Mouse (Mus musculus): ENCODE data around the gene Spon1. TPM values are rescaled to one million over a fixed set of nuclear protein-coding genes. Genes with fewer than 3 reads are reported as not detected.
A peak's percentile ranks its signal among the peaks of the same experiment; 100 is the strongest.

Spon1 gene
- total and polyA plus RNA-seq, 2 experiments from 2014 or later = 25.8 to 26.4 TPM

DNA sequence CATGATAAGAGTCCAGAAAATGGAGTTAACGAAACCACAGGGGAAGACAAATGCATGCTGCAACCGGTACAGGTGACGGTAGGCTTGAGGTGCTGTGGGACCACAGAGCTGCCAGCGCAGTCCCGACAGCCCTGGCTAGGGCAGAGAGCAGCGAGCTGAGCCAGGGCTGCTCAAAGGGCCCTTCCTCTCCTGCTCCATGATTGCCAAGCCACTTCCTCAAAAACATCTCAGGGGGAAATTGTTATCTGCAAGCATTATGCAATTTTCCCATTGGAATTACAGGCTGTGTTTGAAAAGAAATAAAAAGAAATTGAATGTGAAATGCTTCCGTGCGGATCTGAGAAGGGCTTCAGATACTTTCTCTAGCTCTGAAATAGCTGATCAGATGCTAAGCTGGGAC is 240.7 kb downstream of the Spon1 start:
- Histone ChIP-seq H3K27me3 (ENCODE audit: insufficient read depth, low read length) (no peaks in the 10 kb centered on the region), H3K4me2 (ENCODE audit: low read depth) (no peak overlapping the region), H3K9ac (no peak overlapping the region), H3K36me3 (ENCODE audit: insufficient read depth) (no peaks in the 10 kb centered on the region), H3K4me3 (ENCODE audit: low read depth, low read length) (no peak overlapping the region), H3K27ac (ENCODE audit: low read depth, low read length) (no peak overlapping the region), H3K9me3 (ENCODE audit: low read length) (no peaks in the 10 kb centered on the region), H3K4me1 (ENCODE audit: insufficient read depth) (0 out of 2 replicates have a peak, but pooled peaks cover 3% of the 10 kb centered on the region)
- ATAC-seq = no peak
- no peak for DNase-seq
- TF ChIP-seq CTCF (IDR thresholded peaks at IDR 0.05; ENCODE audit: low read depth) = no peak
- WGBS = 81% methylated on average over 8 of the region's 8 CpGs

DNA sequence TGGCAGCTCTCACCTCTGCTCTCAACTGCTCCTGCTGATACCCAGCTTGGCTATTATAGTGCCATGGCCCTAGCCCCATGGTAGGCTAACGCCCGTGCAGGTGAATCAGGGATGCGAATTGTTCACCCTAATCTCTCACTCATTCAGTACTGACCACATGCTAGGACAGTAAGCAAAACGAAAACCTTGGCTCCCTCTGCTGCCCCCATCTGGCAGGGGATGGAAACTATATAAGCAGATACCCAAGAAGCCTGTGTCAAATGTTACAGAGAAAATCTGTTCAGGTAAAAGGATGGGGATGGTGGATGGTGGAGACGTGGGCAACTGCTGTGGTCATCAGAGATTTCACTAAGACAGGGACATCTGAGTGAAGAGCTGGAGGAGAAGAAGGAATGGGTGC is 241.8 kb downstream of the Spon1 start:
- H3K4me3 ChIP-seq (ENCODE audit: low read depth, low read length) = no peak overlapping the region
- DNase-seq (no peak), ATAC-seq (no peak)
- no peak overlapping the region for H3K27ac ChIP-seq (ENCODE audit: low read depth, low read length)
- H3K9ac ChIP-seq = no peak overlapping the region
- no peaks in the 10 kb centered on the region for H3K9me3 ChIP-seq (ENCODE audit: low read length)
- no peaks in the 10 kb centered on the region for H3K36me3 ChIP-seq (ENCODE audit: insufficient read depth)
- H3K4me2 ChIP-seq (ENCODE audit: low read depth) = no peak overlapping the region
- 0 out of 2 replicates have a peak, but pooled peaks cover 3% of the 10 kb centered on the region for H3K4me1 ChIP-seq (ENCODE audit: insufficient read depth)
- TF ChIP-seq CTCF (IDR thresholded peaks at IDR 0.05; ENCODE audit: low read depth) = peak; percentile 51
- 63% methylated on average over 5 of the region's 5 CpGs for WGBS
- no peaks in the 10 kb centered on the region for H3K27me3 ChIP-seq (ENCODE audit: insufficient read depth, low read length)

DNA sequence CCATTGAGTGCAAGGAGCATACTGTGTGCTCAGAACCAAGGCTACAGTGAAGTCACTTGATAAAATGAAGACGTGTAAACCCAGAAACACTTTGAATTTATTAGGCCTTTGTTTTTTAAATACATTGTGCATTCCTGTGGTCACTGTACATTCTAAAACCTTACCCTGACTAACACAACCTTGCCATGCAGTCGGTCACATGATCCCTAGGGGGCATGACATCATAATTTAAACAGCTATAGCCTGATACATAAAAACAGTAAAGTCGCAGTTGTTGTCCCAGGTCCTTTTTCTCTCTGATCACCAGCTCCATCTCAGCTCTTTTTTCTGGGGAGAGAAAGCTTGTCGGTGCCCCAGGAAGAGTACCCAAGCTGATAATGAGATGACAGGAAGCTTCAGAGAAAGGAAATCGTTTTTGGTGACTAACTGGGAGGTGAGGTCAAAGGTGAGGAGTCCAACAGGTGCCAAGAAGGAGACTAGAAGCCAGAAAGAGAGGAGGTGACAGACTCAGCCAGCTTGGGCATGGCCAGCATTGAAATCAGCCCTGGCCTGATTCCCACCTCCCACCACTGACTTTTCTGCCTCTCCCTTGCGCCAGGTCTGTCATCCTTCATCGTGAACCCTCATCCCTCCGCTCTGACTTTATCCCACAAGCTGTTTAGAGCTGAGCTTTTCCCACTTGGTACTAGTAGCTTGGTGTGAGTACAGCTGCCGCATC is 246.1 kb downstream of the Spon1 start:
- WGBS = 65% methylated on average over 9 of the region's 9 CpGs
- H3K9ac ChIP-seq = no peak overlapping the region
- DNase-seq (no peak), ATAC-seq (no peak)
- H3K4me3 ChIP-seq (ENCODE audit: low read depth, low read length) = no peak overlapping the region
- no peak overlapping the region for H3K27ac ChIP-seq (ENCODE audit: low read depth, low read length)
- TF ChIP-seq CTCF (IDR thresholded peaks at IDR 0.05; ENCODE audit: low read depth) = no peak
- no peak overlapping the region for H3K4me2 ChIP-seq (ENCODE audit: low read depth)
- no peaks in the 10 kb centered on the region for H3K4me1 ChIP-seq (ENCODE audit: insufficient read depth)
- no peaks in the 10 kb centered on the region for H3K36me3 ChIP-seq (ENCODE audit: insufficient read depth)
- H3K9me3 ChIP-seq (ENCODE audit: low read length) = no peaks in the 10 kb centered on the region
- H3K27me3 ChIP-seq (ENCODE audit: insufficient read depth, low read length) = no peaks in the 10 kb centered on the region

- no peaks in the 10 kb centered on the region for H3K27me3 ChIP-seq (ENCODE audit: insufficient read depth, low read length)
- H3K9me3 ChIP-seq (ENCODE audit: low read length) = no peaks in the 10 kb centered on the region
- WGBS = 78% methylated on average over 8 of the region's 8 CpGs
- TF ChIP-seq CTCF (IDR thresholded peaks at IDR 0.05; ENCODE audit: low read depth) = no peak
- H3K36me3 ChIP-seq (ENCODE audit: insufficient read depth) = no peaks in the 10 kb centered on the region
- no peaks in the 10 kb centered on the region for H3K4me1 ChIP-seq (ENCODE audit: insufficient read depth)
- no peak overlapping the region for H3K9ac ChIP-seq
- no peak overlapping the region for H3K4me3 ChIP-seq (ENCODE audit: low read depth, low read length)
- ATAC-seq = no peak
- no peak overlapping the region for H3K4me2 ChIP-seq (ENCODE audit: low read depth)
- DNase-seq = no peak
- no peak overlapping the region for H3K27ac ChIP-seq (ENCODE audit: low read depth, low read length)
Measured at GRCm38 (mm10) chr7:114016001-114016949, 250.5 kb downstream of the Spon1 start.

DNA sequence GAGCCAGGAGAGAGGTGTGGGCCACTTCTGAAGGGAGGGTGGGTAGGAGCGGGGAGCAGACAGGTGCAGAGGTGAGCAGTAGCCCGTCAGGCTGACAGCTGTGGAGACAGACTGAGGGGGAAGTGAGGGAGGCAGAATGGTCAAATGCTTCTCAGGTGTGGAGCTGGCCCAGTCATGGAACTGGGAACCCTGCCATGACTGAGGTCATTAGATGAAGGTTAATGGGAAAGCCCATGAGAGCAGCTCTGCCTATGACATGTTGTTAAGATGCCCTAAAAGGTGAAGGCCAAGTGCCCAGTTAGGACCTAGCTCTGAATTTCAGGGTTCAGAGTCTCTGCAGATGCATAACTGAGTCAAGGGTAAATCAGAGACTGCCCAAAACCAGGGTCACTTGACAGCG is 253.1 kb downstream of the Spon1 start:
- H3K4me1 ChIP-seq (ENCODE audit: insufficient read depth) = no peaks in the 10 kb centered on the region
- no peak overlapping the region for H3K9ac ChIP-seq
- no peaks in the 10 kb centered on the region for H3K27me3 ChIP-seq (ENCODE audit: insufficient read depth, low read length)
- H3K4me3 ChIP-seq (ENCODE audit: low read depth, low read length) = no peak overlapping the region
- no peak overlapping the region for H3K27ac ChIP-seq (ENCODE audit: low read depth, low read length)
- H3K9me3 ChIP-seq (ENCODE audit: low read length) = no peaks in the 10 kb centered on the region
- 80% methylated on average over 3 of the region's 3 CpGs for WGBS
- H3K4me2 ChIP-seq (ENCODE audit: low read depth) = no peak overlapping the region
- ATAC-seq = no peak
- DNase-seq = no peak
- H3K36me3 ChIP-seq (ENCODE audit: insufficient read depth) = no peaks in the 10 kb centered on the region
- TF ChIP-seq CTCF (IDR thresholded peaks at IDR 0.05; ENCODE audit: low read depth) = no peak

DNA sequence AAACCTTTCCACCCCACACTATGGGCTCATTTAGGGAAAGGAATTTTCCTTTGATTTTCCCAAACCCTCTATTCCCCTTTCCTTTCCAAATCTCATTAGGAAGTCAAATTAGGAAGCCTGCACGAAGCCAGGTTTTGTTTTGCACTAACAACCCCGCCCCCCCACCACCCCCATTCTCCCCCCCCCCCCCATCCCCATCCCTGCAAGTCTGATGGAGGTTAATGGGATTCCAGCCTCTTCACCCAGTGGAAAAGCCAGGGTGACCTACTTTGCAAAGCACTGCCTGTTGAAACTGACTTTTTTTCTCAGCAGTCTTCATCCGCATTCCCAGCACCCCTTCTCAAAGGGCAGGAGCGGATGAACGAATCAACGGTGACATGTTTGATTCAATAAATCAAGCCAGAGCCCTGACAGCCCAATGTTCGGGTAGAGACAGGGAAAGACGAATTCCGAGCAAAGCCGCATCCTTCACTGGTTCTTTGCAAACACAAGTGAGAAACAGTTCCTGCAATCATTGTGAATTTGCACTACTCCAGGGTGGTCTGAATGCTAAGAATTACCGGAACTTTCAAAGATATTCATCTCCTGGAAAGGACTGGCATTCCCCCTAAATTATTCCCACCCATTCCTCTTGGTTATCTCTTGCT is 254.4 kb downstream of the Spon1 start:
- Histone ChIP-seq H3K4me2 (ENCODE audit: low read depth) (peak overlapping the region; percentile 55), H3K27me3 (ENCODE audit: insufficient read depth, low read length) (no peaks in the 10 kb centered on the region), H3K9me3 (ENCODE audit: low read length) (no peaks in the 10 kb centered on the region), H3K27ac (ENCODE audit: low read depth, low read length) (0 out of 2 replicates have a peak overlapping the region, but pooled peaks have one; percentile 54), H3K4me1 (ENCODE audit: insufficient read depth) (no peaks in the 10 kb centered on the region), H3K4me3 (ENCODE audit: low read depth, low read length) (peak overlapping the region; percentile 30), H3K36me3 (ENCODE audit: insufficient read depth) (no peaks in the 10 kb centered on the region), H3K9ac (peak overlapping the region; percentile 31; the same call in 1 of the 2 replicates)
- TF ChIP-seq CTCF (IDR thresholded peaks at IDR 0.05; ENCODE audit: low read depth) = no peak
- 2% methylated on average over 11 of the region's 11 CpGs for WGBS
- no peak for DNase-seq
- ATAC-seq = peak; percentile 54

All from forebrain, postnatal 0 days (tissue).